Mouse (Mus musculus) cerebellum, postnatal 25 days (tissue): Measurements from ENCODE around the gene Lmbrd2.
A peak's percentile ranks its signal among the peaks of the same experiment; 100 is the strongest.

Experiments used
- DNase-seq, 2 experiments: peaks; one replicate each; pipeline ENCODE4 v3.0.0; 2021; ENCODE audit warnings: mixed read lengths in 2 of 2

Lmbrd2 gene

DNA sequence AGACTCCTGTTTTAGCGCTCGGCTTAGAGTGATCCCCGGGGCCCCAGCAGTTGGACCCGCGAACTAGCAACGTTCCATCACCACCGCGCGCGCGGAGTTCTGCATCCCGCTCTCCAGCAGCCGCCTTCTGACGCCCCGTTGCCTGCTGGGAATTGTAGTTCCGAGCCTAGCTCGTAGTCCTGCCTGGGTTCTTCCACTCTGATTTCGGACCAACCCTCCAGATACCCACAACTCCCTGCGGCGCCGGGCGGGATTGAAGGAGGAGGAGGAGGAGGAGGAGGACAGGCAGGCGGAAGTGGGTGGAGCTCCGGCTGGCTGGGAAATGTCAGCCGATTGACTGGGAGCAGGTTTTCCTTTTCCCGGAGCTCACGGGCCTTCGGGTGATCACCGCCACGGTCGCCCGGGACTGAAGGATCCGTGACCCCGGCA lies at the start of gene Lmbrd2:
Gene Lmbrd2, plus strand, starts transcription at position 299 of the 429 bp plus-strand sequence.
- peak; percentile 96 to 98 for DNase-seq

DNA sequence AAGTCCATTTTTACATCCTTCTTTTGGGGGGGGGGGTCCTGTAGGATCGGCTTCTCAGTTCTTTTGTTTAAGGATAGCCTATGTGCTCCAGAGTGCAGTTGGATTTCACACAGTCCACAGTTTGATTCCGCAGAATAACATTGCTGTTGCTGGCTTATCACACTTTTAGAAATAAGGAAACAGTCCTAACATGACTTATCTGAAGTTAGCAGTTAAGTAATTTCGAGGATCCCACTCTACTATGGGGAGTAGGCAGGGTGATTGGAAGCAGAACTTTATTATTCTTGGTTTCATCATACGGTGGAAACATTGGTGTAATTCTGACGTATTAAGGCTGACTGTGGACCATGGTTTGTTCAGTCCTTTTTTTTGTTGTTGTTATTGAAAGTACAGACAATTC lies 49.7 kb upstream of the Lmbrd2 start:
- DNase-seq = no peak

DNA sequence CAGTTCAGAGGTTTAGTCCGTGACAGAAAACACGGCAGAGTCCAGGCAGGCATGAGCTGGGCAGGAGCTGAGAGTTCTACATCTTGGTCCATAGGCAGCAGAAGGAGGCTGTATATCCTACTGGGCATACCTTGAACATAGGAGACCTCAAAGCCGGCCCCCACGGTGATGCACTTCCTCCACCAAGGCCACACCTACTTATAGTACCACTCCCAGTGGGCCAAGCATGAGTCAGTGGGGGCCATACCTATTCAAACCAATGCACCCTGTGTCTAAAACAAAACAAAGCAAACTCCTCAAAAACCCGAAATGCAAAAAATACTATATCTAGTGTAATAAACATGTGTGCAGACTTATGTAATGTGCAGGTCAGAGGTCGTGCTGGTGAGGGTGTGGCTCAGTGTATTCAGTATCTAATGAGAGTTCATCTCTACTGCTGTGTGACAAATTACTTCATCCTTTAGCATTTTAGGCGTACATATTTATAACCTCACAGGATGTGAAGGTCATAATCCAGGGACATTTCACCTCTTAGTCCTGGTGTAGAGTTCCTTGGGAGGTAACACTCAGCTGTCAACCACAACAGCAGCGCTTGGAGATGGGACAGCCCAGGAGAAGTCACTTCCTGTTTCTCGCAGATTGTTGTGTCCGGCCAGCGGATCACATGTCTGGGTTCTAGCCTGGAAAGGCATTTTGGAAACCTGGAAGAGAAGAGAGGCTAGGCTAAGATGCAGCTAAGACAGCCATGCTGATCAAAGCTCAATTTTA lies 46.6 kb upstream of the Lmbrd2 start:
- no peak for DNase-seq

DNA sequence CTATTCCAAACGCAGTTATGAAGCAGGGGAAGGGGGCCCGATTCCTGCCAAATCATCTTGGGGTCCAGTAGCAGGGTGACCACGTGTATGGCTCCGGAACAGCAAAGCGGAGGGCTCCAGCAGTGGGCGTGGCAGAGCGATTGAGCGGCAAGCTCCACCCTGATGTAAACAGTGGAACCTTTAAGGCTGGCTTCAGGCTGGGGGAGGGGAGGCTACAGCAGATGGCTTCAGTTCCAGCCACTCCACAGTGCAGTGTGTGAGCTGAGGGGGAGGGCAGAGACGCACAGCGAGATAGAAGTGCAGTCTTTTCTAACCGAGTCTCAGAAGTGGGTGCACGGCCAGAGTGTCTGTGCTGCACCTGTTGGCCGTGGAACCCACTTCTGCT lies 46.0 kb upstream of the Lmbrd2 start:
- DNase-seq = peak; percentile 51 to 69

DNA sequence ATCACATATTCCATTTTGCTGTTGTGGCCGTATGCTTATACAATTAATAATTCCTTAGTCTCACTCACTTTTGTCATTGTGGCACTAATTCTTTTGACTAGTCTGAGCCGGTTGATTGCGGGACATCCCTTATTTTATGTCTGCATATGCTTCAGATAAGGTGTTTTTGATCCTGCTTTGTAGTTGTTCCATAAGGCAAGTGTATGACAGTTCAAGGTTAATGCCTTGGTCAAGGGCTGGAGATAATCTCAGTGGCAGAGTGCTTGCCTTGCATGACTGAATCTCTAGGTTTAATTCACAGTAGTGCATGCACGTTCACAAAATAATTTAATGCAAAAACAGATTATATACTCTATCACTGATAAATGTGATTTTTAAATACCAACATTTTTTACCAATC lies 43.5 kb upstream of the Lmbrd2 start:
- DNase-seq = no peak

DNA sequence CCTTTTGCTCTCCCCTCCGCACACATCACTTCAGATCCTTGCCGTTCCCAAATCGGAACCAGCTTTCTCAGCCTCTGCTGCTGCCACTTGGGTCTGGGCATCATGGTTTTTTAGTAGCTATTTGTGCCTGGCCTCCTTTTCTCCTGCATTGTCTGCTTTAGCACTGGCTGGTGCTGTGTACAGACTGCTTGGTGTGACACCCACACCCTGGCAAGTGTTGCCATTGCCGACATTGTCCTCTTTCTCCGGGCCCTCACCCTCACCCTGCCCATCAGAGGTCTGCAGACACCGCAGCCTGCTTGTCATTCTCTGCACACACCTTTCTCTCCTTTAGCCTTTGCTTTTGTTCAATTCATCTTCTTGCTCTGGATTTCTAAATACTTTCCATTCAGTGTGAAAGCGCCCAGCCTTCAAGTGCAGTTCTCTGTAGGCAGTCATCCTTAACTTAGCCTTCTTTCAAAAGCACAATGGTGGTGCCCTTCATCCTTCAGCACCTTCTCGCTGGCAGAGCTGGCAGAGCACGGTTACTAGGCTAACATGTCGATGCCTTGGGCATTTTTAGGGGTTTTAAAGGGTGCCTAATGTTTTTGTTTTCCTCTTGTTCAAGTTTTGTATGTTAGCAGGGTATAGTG lies 39.8 kb upstream of the Lmbrd2 start:
- no peak for DNase-seq

DNA sequence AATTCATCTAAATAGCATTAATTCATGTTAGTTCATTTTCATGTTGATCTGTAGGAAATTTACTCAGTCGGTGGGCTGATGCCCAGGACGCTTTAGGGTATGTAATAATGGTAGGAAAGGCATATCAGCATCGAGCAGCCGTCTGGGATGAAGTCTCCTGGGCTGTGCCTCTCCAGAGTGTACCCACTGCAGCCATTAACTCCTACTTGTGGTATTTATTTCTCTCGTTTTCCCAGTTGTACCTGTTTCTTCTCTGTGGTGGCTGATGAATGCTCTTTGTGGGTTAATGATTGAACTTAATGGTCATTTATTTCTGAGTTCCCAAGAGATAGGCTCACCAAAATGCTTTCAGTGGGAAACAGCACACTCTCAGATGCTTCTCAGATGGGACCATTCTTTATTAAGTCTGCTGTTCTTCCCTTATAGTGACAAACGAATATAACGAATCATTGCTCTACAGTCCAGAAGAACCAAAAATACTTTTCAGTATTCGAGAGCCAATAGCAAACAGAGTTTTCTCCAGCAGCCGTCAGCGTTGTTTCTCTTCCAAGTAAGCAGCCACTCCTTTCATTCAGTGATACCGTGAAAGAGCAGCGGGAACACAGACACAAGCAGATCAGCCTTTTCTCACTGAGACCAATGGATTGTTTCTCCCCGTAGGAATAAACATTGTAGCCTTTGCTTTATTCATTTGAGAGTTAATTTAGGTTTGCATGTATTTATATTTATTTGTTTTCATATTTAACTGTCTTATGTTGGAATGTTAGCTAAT lies 33.9 kb upstream of the Lmbrd2 start:
- DNase-seq = no peak

DNA sequence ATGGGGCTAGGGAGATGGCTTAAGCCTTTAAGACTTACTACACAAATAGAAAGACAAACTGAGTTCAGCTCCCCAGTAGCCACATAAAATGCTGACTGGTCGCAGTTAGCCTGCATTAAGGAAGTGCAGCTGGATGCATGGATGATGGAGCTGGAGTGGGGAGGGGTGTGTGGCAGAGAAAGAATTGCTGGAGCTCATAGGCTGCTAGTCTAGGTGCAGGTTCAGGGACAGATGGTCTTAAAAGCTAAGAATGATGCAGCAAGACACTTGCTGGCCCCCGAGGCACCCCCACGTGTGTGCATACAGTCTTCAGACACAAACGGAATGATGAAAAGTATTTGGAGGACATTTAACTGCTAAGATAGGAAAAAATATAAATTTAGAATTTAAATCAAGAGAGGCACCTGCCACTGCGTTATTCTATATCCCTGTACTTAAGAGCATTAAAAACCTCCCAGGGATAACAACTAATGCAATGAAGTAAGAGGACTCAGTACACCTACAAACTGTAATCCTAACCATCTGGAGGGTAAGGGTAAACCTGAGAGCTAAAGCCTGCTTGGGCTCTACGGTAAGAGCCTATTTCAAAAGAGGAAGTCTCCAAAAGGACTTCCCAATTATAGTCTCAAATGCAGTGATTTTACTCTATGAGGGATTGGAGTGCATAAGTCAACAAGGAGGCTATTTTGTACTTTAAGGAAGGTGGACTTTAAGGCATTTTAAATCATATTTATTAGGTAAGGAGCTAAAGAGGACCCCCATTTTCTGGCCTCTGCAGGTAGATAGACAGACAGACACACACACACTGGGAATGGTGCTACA lies 29.6 kb upstream of the Lmbrd2 start:
- DNase-seq = no peak

DNA sequence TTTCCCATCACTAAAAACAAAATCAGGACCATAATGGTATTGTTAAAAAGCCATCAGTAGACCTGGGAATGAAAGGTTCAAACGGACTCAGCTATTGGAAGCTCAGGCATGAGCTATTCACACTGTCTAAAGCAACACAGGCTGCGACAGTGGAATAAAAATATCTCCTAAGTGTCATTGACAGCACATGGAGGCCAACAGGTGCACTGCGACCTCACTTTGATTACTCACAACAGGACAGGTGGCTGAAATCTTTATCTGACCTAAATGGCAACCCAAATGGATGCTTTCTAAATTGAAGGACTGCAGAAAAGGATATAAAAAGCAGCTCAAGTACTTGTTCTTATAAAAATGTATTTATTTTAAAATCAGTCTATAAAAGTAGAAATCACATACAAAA lies 28.7 kb upstream of the Lmbrd2 start:
- DNase-seq = no peak

DNA sequence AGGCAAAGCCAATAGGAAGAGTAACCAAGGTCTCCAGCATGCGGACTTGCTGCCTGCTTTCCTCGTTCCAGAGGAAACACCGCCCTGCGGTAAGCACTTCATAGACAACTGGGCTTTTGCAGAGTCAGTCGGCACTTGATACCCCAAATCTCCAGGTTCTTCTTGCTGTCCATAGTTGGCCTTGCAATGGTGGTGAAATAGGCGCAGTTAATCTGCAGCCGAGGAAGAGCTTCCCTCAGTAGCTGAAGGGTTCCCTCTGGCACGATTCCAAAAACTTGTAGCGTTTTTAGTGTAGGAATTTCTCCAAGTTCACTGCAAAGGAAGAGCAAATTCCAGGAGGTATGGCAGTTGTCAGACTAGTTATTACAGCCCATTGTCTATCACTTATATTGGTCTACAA lies 26.8 kb upstream of the Lmbrd2 start:
- DNase-seq = no peak

DNA sequence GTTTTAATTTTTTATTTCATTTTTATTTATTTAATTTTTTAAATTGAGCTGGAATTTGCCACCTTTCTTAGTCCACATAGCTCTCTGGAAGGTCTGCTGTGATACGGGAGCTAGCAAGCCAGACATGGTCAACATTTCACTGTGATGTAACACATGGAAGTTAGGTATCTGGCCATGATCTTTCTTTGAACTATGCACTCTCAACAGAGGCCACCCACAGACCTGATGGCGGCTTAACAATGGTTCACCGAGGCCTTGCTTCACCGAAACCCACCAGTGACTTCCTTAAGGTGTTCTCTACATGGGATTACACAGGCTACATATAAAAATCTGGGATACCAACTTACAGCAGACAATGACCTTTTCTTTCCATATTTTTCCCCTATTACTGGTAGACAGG lies 26.2 kb upstream of the Lmbrd2 start:
- DNase-seq = no peak

DNA sequence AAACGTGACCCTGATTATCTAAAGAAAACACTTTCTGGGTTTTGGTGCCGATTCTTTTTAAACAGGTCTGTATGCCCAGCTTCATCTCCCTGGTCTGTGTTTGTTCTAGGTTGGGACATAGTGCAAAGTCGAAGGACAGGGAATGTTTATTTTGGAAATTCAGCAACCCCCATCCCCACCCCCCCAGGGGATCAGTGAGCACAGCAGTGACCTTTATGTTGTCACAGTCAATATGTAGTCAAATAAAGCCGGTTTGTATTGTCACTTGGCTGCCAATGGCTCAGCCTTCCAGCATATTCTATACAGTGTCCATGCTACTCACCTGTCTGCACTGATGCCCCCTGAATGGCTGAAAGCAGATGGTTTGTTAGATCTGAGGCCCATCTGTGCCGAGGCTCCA lies 25.8 kb upstream of the Lmbrd2 start:
- DNase-seq = no peak

DNA sequence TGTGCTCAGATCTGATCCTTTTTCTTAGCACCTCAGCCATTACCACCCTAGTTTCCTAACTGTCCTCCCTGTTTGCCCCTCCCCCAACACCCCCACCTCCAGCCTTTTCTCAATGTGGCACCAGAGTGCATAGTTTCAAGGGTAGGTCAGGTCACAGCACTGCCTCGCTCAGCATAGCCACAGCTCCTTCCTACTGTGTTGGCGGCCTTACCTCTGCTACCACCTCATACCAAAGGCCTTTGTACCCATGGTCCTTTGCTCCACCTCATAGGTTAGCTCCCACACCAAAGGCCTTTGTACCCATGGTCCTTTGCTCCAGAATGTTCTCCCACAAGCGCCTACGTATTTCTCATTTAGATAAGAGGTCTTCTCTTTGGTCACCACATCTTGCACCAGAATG lies 21.5 kb upstream of the Lmbrd2 start:
- no peak for DNase-seq

DNA sequence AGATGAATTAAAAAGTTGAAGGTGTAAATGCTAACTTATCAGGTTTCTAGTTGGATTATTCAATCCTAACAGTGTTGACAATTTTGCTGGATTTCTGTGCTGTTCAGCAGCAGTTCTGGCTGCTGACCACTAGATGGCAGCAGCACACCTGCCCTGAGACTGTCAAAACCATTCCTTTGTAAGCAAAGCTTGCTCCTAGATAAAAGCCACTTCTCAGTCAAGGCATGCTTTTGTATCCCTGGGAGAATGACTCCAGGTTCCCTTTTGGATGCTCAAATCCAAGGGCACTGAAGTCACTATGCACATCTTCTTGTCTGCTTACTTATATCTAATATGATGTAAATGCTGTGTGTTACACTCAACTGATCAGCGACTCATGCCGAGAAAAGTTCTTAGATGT lies 20.3 kb upstream of the Lmbrd2 start:
- peak; percentile 50 to 61 for DNase-seq

DNA sequence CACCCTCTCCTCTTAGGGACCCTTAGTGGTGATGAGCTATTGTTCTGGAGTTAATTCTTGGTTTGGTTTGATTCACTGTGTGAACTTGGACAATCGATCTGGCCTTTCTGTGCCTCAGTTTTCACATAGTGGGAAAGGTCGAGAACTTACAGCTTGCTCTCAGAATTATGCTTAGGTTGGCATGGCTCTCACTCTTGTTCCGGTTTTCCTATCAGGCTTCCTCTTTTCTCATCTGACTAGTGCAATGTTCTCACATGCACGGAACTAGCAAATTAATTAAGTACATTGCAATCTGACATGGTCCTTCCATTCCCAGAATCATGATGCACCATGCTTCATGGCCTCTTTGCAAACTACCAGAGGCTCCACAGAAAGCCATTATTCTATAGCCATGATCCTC lies 17.4 kb upstream of the Lmbrd2 start:
- DNase-seq = no peak

DNA sequence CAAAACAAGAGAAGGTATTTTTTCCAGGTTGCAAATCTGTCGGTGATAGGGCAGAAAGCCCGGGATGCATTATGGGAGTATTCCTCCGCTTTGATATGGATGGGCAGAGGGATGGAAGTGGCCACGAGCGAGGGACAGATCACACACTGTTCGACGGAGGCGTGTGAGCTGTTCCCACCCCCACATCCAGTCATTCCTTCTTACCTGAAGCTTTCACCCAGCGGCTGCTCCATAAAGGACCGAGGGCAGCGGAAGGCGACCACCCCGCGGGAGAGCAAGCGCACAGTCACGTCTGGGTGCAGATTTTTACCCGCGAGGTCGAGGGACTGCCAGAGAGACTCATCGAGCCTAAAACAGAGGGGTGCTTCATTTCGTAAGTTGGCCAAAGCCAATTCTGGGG lies 15.5 kb upstream of the Lmbrd2 start:
- no peak for DNase-seq

DNA sequence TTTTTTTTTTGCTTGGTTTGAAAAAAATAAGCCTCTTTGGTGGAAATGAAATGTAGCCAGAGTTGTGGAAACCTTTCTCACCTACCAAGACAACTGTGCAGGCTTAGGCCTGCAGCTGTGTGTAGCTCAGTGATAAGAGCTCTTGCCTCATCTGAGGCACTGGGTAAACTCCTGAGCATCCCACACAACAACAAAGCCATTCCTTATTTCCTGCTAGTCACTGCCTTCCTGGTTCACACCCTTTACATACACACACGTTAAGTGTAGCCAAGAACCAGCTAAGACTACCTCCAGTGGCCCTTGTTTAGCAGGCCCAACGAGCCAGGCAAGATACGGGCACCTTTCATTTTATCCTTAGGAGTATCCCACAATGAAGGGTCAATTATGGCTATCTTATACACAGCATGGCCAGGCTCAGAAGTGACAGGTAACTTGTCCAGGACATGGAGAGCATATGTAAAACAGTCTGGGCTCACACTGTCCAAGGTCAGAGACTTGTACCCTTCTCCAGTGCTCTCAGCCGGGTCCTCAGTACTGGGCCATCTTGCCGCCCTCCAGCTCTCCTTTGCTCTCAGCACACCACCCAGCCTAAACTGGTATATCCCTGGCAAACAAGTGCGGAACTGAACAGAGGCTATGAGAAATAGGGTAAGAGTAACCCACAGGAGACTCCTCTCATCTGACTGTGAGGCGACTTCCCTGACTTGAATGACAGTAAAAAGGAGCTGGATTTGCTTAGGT lies 13.1 kb upstream of the Lmbrd2 start:
- no peak for DNase-seq

DNA sequence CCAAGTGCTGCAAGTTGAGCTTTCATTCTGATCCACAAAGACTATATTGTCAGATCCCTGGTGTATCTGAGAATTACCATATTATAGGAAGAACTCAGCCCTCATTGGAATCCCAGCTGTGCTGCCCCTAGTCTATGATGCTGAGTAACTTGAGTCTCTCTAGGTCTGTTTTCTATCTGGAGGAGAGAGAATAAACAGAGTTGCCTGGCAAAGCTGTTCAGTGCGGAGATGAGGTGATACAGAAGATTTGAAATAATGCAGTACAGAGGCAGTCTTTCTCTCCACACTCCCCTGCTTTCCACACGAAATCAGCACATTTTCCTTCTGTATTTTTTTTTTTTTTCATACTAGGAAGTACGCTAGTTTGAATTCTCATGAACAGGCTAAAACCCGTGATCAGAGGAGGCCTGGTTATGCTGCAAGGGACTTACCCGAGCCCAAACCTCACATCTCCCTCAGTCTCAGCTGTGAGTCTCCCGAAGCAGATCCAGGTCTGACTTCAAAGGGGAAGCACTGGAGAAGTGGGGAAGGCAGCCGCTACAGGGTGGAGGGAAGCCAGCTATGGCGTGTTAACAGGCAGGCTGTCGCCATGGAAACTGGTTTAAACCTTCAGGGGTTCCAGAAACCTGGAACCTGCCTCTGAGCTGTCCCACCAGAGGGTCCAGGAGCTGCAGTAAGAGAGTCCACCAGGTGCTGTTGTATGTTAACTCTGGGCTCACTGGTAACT lies 9.4 kb upstream of the Lmbrd2 start:
- no peak for DNase-seq

DNA sequence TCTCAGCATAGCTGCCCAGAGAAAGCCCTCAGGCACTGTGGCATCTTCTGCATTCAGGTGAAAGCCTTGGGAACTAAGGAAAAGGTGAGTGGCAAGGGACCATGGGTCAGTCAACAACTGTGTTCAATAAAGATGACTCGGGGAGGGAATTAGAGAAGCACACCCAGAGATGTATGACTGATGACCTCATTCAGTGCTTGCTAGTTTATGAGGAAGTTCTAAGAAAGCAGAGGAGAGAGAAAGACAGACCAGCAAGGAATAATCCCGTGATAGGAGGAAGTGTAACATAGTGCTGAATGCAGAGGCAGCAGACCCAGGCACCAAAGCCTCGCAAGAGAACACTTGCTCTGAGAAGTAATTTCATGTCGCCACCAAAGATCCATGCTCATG lies 8.9 kb upstream of the Lmbrd2 start:
- no peak for DNase-seq

DNA sequence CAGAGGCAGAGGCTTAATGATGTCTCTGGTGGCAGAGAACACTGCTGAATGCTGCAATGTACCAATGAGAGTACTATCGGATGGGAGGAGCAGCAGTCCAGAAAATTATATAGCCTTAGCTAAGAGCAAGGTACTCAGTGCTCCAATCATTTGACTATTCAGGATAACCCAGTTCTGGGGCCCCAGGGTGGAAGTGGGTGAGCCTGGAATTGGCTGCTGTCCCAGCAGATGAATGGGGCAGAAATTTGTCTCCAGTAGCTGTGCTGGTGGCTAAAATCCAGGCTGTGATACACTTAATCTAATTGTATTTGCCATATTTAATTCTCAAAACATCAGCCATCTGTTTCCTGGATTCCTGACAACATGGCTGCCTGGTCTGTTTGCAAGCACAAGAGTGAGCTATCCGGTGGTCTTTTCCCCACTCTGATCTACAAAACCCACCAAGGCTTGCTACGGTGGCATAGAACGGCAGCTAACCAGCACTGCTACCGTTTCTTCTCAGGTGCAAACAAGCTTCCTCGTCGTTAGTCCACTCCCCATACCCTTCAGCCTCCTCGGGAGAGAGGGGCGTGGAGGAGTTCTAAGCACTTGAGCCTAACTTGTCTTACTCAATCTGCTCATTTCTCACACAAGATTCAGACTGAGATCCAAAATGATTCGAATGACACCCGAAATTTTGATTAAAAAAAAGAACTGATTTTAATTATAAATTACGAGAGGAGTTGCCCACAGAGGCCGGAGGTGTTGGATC lies 7.5 kb upstream of the Lmbrd2 start:
- peak; percentile 49 to 65 for DNase-seq
